Mouse (Mus musculus) limb, embryonic 11.5 days (tissue): ENCODE results near the gene Vmn1r39. TPM values are rescaled to one million over a fixed set of nuclear protein-coding genes. Genes with fewer than 3 reads are reported as not detected.
"Not testable (repeated sequence)": the region's sequence is repeated elsewhere in the genome, so short reads cannot be mapped to it uniquely, and the experiment has no call there.

ENCODE experiments used
- ATAC-seq: fragments of 200-750 bp; cut with Nextera tagmentation; 2 replicates; pipeline ENCODE4 v1.8.0; 2017; ENCODE audit warnings: low read depth; ENCODE audit not compliant: insufficient number of reproducible peaks, low FRiP score, low TSS enrichment
- DNase-seq: peaks from one replicate; pipeline ENCODE4 v3.0.0-alpha.2; 2015; ENCODE audit warnings: low spot score
- H3K27ac ChIP-seq: fragments of 300-500 bp; sonication (generic); replicated peaks from 2 replicates; pipeline ENCODE4 v1.5.1; 2014; ENCODE audit warnings: low read depth, mild to moderate bottlenecking, low read length
- H3K27me3 ChIP-seq: fragments of 300-500 bp; sonication (generic); 2 replicates; pipeline ENCODE4 v1.6.1; 2014; ENCODE audit warnings: mild to moderate bottlenecking, low read length, mixed read lengths; ENCODE audit not compliant: control insufficient read depth, insufficient read depth
- H3K36me3 ChIP-seq: fragments of 300-500 bp; sonication (generic); 2 replicates; pipeline ENCODE4 v1.6.1; 2014; ENCODE audit warnings: mild to moderate bottlenecking, low read length, moderate library complexity, mixed read lengths; ENCODE audit not compliant: control insufficient read depth, insufficient read depth
- H3K4me1 ChIP-seq: fragments of 300-500 bp; sonication (generic); 2 replicates; pipeline ENCODE4 v1.6.1; 2014; ENCODE audit warnings: low read length, mixed read lengths; ENCODE audit not compliant: control insufficient read depth, insufficient read depth
- H3K4me2 ChIP-seq: fragments of 300-500 bp; sonication (generic); 2 replicates; pipeline ENCODE4 v1.6.1; 2014; ENCODE audit warnings: low read depth, mild to moderate bottlenecking, moderate library complexity; ENCODE audit not compliant: severe bottlenecking
- H3K4me3 ChIP-seq: fragments of 300-500 bp; sonication (generic); 2 replicates; pipeline ENCODE4 v1.5.1; 2014; ENCODE audit warnings: low read depth, low read length
- H3K9ac ChIP-seq: fragments of 300-500 bp; sonication (generic); 2 replicates; pipeline ENCODE4 v1.6.1; 2014; ENCODE audit warnings: mild to moderate bottlenecking, low read length
- H3K9me3 ChIP-seq: fragments of 300-500 bp; sonication (generic); 2 replicates; pipeline ENCODE4 v1.6.1; 2016; ENCODE audit warnings: low read length; ENCODE audit not compliant: control insufficient read depth
- WGBS: fragments of 180-500 bp; shearing (Covaris S2); extraction: QIAGEN DNeasy Blood & Tissue Kit; methylation state at CpG from one replicate; pipeline ENCODE4 v1.1.7; 2014; 5-methylcytosine and 5-hydroxymethylcytosine counted together
- polyA plus RNA-seq: library from polyadenylated mRNA; unstranded; fragments of >200 nt; fragmentation: Nextera tagmentation; extraction: Ambion mirVana; gene quantifications from 2 replicates; pipeline ENCODE4 v1.2.1, GENCODE M21; 2014

Vmn1r39 gene
- not detected in 2 replicates for polyA plus RNA-seq

GRCm38 (mm10) chr6:66810509-66810908, at the start of gene Vmn1r39:
TSS of gene Vmn1r39 (minus strand) at chr6:66810609.
- H3K4me1 ChIP-seq, result no peaks in the 10 kb centered on the region
- H3K9ac ChIP-seq, result no peak within 1 kb of the TSS
- H3K27ac ChIP-seq, result no peak within 1 kb of the TSS
- DNase-seq (no peak), ATAC-seq (no peak)
- 92% methylated on average over 2 of the region's 2 CpGs for WGBS
- no peak within 1 kb of the TSS for H3K4me2 ChIP-seq
- no peaks in the 10 kb centered on the region for H3K9me3 ChIP-seq
- H3K27me3 ChIP-seq, result no peaks in the 10 kb centered on the region
- H3K36me3 ChIP-seq, result no peaks in the 10 kb centered on the region
- H3K4me3 ChIP-seq, result no peak within 1 kb of the TSS

GRCm38 (mm10) chr6:66859391-66859790, 49.0 kb upstream of the Vmn1r39 start:
- Histone ChIP-seq H3K27me3 (no peaks in the 10 kb centered on the region), H3K27ac (no peak overlapping the region), H3K36me3 (no peaks in the 10 kb centered on the region), H3K9ac (no peak overlapping the region), H3K4me2 (no peak overlapping the region), H3K9me3 (no peaks in the 10 kb centered on the region), H3K4me1 (no peaks in the 10 kb centered on the region), H3K4me3 (no peak overlapping the region)
- ATAC-seq, result no peak
- no peak for DNase-seq

DNA sequence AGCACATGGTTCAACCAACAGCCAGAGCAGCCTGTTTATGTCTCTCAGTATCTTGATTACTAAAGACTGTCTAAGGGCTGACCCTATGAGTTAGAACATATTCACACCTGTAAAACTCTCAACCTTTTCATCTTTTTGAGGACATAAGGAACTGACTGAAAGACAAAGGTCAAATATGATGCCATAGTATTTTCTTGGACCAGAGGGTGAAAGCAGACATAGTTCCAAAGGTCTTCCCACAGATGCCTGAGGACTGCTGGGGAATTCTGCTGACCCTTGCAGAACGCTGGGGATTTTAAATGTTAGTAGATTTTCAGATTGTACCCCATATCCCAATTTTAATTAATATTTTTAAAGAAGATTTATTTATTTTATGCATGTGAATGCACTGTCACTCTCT, 47.9 kb upstream of the Vmn1r39 start:
- no peaks in the 10 kb centered on the region for H3K27me3 ChIP-seq
- ATAC-seq (no peak), DNase-seq (no peak)
- H3K9me3 ChIP-seq, result no peaks in the 10 kb centered on the region
- no peaks in the 10 kb centered on the region for H3K36me3 ChIP-seq
- H3K4me2 ChIP-seq, result no peak overlapping the region
- H3K9ac ChIP-seq, result no peak overlapping the region
- H3K4me1 ChIP-seq, result no peaks in the 10 kb centered on the region
- 81% methylated on average over 1 of the region's 1 CpGs for WGBS
- H3K4me3 ChIP-seq, result no peak overlapping the region
- no peak overlapping the region for H3K27ac ChIP-seq

GRCm38 (mm10) chr6:66856236-66856635, 45.8 kb upstream of the Vmn1r39 start:
- Histone ChIP-seq H3K27me3 (no peaks in the 10 kb centered on the region), H3K27ac (no peak overlapping the region), H3K4me2 (no peak overlapping the region), H3K9me3 (no peaks in the 10 kb centered on the region), H3K4me1 (no peaks in the 10 kb centered on the region), H3K9ac (no peak overlapping the region), H3K36me3 (no peaks in the 10 kb centered on the region), H3K4me3 (no peak overlapping the region)
- no peak for DNase-seq
- ATAC-seq, result no peak

DNA sequence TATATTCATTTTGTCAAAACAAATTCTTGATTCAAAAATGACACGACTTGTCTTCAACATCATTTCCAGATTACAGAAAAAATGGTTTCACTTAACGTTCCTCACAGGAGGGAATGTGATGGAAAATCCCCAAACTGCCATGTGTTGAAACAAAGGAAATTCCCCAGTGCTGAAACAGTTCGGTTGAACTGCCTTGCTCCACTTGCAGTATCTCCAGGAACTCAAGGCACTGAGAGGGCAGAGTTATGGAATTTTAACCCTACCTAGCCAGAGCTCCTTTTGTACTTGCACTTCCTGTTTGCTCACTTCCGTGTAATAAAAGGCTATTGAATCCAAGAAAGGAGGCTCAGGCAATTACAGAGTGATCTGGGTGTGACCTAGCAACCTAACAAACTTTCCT, 38.5 kb upstream of the Vmn1r39 start:
- Histone ChIP-seq H3K27ac (no peak overlapping the region), H3K9ac (no peak overlapping the region), H3K27me3 (no peaks in the 10 kb centered on the region), H3K4me1 (no peaks in the 10 kb centered on the region), H3K36me3 (no peaks in the 10 kb centered on the region), H3K9me3 (no peaks in the 10 kb centered on the region), H3K4me3 (no peak overlapping the region), H3K4me2 (no peak overlapping the region)
- ATAC-seq (no peak), DNase-seq (no peak)
- WGBS, result 53% methylated on average over 4 of the region's 4 CpGs

- H3K9ac ChIP-seq, H3K36me3 ChIP-seq, H3K4me1 ChIP-seq, ATAC-seq, H3K4me2 ChIP-seq, H3K27me3 ChIP-seq, H3K4me3 ChIP-seq, H3K27ac ChIP-seq, H3K9me3 ChIP-seq: not testable (repeated sequence)
- peak; percentile 27 for DNase-seq
- 7% methylated on average over 1 of the region's 1 CpGs for WGBS
Observed at GRCm38 (mm10) chr6:66840631-66841030, 30.2 kb upstream of the Vmn1r39 start.

GRCm38 (mm10) chr6:66836932-66837331, 26.5 kb upstream of the Vmn1r39 start:
- Histone ChIP-seq H3K4me2 (no peak overlapping the region), H3K36me3 (no peaks in the 10 kb centered on the region), H3K9ac (no peak overlapping the region), H3K4me3 (no peak overlapping the region), H3K27me3 (no peaks in the 10 kb centered on the region), H3K27ac (no peak overlapping the region), H3K9me3 (no peaks in the 10 kb centered on the region), H3K4me1 (no peaks in the 10 kb centered on the region)
- ATAC-seq (no peak), DNase-seq (no peak)

DNA sequence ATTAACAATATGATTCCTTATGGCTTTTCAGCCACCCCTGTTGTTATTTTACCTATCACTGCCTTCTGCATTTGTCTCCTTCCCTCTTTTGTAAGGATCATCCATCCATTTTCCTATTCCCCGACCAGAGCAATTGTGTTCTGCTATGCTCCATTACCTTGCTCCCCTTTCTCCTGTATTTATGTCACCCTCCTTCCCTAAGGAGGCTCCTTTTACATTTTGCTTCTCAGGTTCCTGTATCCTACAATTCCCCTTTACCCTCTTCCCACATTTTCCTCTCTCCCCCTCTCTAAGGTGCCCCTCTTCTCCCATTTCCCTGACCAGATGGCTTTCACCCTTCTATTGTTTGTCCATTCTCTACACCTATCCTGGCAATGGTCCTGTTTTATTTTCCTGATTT, 4.1 kb downstream of the Vmn1r39 start:
- 82% methylated on average over 1 of the region's 1 CpGs for WGBS
- ATAC-seq (no peak), DNase-seq (no peak)
- Histone ChIP-seq H3K36me3 (no peaks in the 10 kb centered on the region), H3K4me3 (no peak overlapping the region), H3K4me2 (no peak overlapping the region), H3K27me3 (no peaks in the 10 kb centered on the region), H3K4me1 (no peaks in the 10 kb centered on the region), H3K9ac (no peak overlapping the region), H3K27ac (no peak overlapping the region), H3K9me3 (no peaks in the 10 kb centered on the region)

DNA sequence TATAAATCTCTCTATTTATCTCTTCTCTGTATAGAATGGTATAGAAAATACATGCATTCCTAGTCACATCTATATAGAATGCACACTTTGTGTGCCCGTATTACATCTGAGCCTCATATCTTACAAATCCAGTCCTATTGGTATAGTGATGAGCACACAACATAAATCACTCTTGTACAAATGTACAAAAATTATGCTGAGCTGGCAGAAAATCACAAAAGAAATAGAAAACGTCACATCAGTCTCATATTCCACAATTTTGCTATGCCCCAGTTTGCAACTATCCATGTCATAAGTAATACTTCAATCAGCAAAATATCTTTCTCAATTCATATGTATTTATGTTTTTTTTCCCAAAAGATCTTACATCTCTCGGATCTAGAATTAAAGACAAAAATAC, 4.7 kb downstream of the Vmn1r39 start:
- H3K27ac ChIP-seq, result no peak overlapping the region
- no peaks in the 10 kb centered on the region for H3K9me3 ChIP-seq
- H3K4me3 ChIP-seq, result no peak overlapping the region
- 89% methylated on average over 3 of the region's 3 CpGs for WGBS
- no peaks in the 10 kb centered on the region for H3K36me3 ChIP-seq
- H3K4me1 ChIP-seq, result no peaks in the 10 kb centered on the region
- ATAC-seq (no peak), DNase-seq (no peak)
- H3K27me3 ChIP-seq, result no peaks in the 10 kb centered on the region
- H3K4me2 ChIP-seq, result no peak overlapping the region
- no peak overlapping the region for H3K9ac ChIP-seq
